In the genomic region with DNA sequence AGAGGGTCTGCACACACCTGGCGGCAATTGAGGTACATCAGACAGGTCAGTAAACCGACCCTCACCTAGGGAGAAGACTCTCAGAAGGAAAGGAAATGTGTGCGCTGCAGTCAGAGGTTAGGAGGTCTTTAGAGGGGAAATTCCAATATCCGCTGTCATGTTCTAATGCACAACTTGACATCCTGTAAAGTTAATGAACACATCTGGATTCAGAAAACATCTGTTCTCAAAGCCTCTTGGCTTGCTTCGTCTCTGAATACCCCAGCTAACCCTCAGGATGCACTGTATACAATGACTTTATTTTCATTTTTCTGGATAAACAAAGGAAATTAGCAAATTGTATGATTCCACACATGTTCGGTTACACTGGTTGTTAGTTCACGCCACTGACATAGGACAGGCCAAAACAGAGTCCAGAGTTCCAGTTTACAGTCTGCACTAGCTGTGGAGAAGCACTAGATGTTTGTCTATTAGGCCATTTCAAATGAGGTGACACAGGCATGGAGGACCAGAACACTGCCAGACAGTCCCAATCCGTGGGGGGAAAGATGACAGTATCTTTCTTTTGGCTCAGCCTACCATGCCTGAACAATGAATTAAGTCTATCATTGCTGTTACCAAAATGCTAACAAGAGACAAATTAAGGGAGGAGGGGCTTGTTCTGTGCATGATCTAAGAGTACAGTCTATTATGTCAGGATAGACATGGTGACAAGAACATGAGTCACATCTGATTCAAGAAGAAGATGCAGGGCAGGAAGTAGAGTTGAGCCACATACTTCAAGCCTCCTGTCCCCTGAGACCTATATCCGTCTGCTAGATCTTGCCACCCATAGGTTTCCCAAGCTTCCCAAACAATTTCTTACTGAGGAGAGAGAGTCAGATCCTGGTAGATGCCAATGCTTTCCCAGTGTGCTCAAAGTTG, we compare ENCODE assay signal across 12 mouse cellular contexts.
"Had no signal": no experiment of that assay in that cellular context is flagged by ENCODE, and none has a peak within 500 bp of the region (broad histone marks: within the 10 kb centered on the region; RNA-seq: fewer than 3 reads in every experiment).

No protein-coding gene starts in this region.

- H3K4me2 ChIP-seq: intestine, embryonic 15.5 days; limb, embryonic 15.5 days; liver, embryonic 13.5 days; midbrain, embryonic 15.5 days; neural tube, embryonic 12.5 days had no signal

- DNase-seq: kidney, adult 18-20 months; kidney, postnatal 10 days; kidney, postnatal 4 days; liver, embryonic 13.5 days; liver, postnatal 0 days; thymus, adult 2 months; thymus, postnatal 25 days had no signal

- H3K9ac ChIP-seq: intestine, embryonic 15.5 days; limb, embryonic 15.5 days; liver, embryonic 13.5 days; liver, postnatal 0 days; midbrain, embryonic 15.5 days; neural tube, embryonic 12.5 days had no signal

- H3K27me3 ChIP-seq: intestine, embryonic 15.5 days; limb, embryonic 15.5 days; liver, embryonic 13.5 days; midbrain, embryonic 15.5 days; neural tube, embryonic 12.5 days had no signal

- H3K4me3 ChIP-seq: intestine, embryonic 15.5 days; layer of hippocampus, adult 2 months; limb, embryonic 15.5 days; liver, embryonic 13.5 days; midbrain, embryonic 15.5 days; neural tube, embryonic 12.5 days had no signal

- H3K36me3 ChIP-seq: intestine, embryonic 15.5 days; limb, embryonic 15.5 days; liver, embryonic 13.5 days; midbrain, embryonic 15.5 days; neural tube, embryonic 12.5 days had no signal

- H3K9me3 ChIP-seq: intestine, embryonic 15.5 days; limb, embryonic 15.5 days; liver, embryonic 13.5 days; midbrain, embryonic 15.5 days; neural tube, embryonic 12.5 days had no signal

- H3K27ac ChIP-seq: intestine, embryonic 15.5 days; layer of hippocampus, adult 2 months; limb, embryonic 15.5 days; liver, embryonic 13.5 days; midbrain, embryonic 15.5 days; neural tube, embryonic 12.5 days had no signal

- ATAC-seq: intestine, embryonic 15.5 days; liver, postnatal 0 days; midbrain, embryonic 15.5 days had no signal

- H3K4me1 ChIP-seq: intestine, embryonic 15.5 days; limb, embryonic 15.5 days; liver, embryonic 13.5 days; midbrain, embryonic 15.5 days; neural tube, embryonic 12.5 days had no signal
